Mouse (Mus musculus): ENCODE measurements around the gene Gcn1l1. TPM values are rescaled to one million over a fixed set of nuclear protein-coding genes. Genes with fewer than 3 reads are reported as not detected.
A peak's percentile ranks its signal among the peaks of the same experiment; 100 is the strongest.

Gcn1l1 gene
- polyA plus RNA-seq, 1 experiment from 2014 or later, result 29.3 TPM

GRCm38 (mm10) chr5:115603561-115603960 is 38.5 kb downstream of the Gcn1l1 start:
- 89% methylated on average over 6 of the region's 6 CpGs for WGBS
- DNase-seq (ENCODE audit: low spot score), result no peak
- H3K9ac ChIP-seq (replicated peaks; ENCODE audit: low read length), result no peak overlapping the region
- H3K4me3 ChIP-seq (ENCODE audit: low read depth, low read length), result no peak overlapping the region
- peaks cover 30% of the 10 kb centered on the region for H3K36me3 ChIP-seq (replicated peaks; ENCODE audit: control insufficient read depth, insufficient read depth, low read depth, low read length)
- H3K4me2 ChIP-seq (ENCODE audit: low read depth, low read length), result no peak overlapping the region
- H3K27me3 ChIP-seq (ENCODE audit: control insufficient read depth, insufficient read depth, low read length), result no peaks in the 10 kb centered on the region
- no peak overlapping the region for H3K27ac ChIP-seq (replicated peaks; ENCODE audit: low read depth, low read length)
- H3K9me3 ChIP-seq (replicated peaks; ENCODE audit: control insufficient read depth, low read length), result no peaks in the 10 kb centered on the region
- no peaks in the 10 kb centered on the region for H3K4me1 ChIP-seq (ENCODE audit: control insufficient read depth, insufficient read depth, low read length)
- no peak for ATAC-seq (replicated peaks; ENCODE audit: insufficient number of reproducible peaks, low FRiP score, low TSS enrichment, low read depth)

DNA sequence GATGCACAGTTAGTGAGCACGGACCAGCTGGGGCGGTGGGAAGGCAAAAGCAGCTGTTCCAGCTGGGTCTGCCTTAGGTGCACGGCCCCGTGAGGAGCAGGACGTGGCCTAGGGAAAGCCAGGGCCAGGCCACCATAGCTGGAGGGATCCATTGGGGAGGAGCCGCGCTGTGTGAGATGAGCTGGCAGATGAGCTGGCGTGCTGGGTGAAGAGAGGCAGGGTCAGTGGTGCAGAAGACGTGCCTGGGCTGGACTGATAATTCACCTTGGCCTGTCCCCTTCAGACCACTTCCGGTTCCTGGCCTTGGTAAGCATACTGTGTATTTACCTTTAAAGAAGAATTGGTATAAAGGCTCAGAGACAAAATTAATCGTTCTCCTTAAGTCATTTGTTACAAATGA is 46.5 kb downstream of the Gcn1l1 start:
- no peak overlapping the region for H3K4me3 ChIP-seq (ENCODE audit: low read depth, low read length)
- no peaks in the 10 kb centered on the region for H3K27me3 ChIP-seq (ENCODE audit: control insufficient read depth, insufficient read depth, low read length)
- peaks cover 47% of the 10 kb centered on the region for H3K36me3 ChIP-seq (replicated peaks; ENCODE audit: control insufficient read depth, insufficient read depth, low read depth, low read length)
- no peaks in the 10 kb centered on the region for H3K4me1 ChIP-seq (ENCODE audit: control insufficient read depth, insufficient read depth, low read length)
- WGBS, result 90% methylated on average over 11 of the region's 11 CpGs
- no peak overlapping the region for H3K4me2 ChIP-seq (ENCODE audit: low read depth, low read length)
- ATAC-seq (replicated peaks; ENCODE audit: insufficient number of reproducible peaks, low FRiP score, low TSS enrichment, low read depth) (no peak), DNase-seq (ENCODE audit: low spot score) (no peak)
- H3K9ac ChIP-seq (replicated peaks; ENCODE audit: low read length), result no peak overlapping the region
- H3K27ac ChIP-seq (replicated peaks; ENCODE audit: low read depth, low read length), result no peak overlapping the region
- H3K9me3 ChIP-seq (replicated peaks; ENCODE audit: control insufficient read depth, low read length), result no peaks in the 10 kb centered on the region

- Histone ChIP-seq H3K27me3 (ENCODE audit: control insufficient read depth, insufficient read depth, low read length) (no peaks in the 10 kb centered on the region), H3K9ac (replicated peaks; ENCODE audit: low read length) (no peak overlapping the region), H3K4me3 (ENCODE audit: low read depth, low read length) (no peak overlapping the region), H3K9me3 (replicated peaks; ENCODE audit: control insufficient read depth, low read length) (no peaks in the 10 kb centered on the region), H3K27ac (replicated peaks; ENCODE audit: low read depth, low read length) (no peak overlapping the region), H3K36me3 (replicated peaks; ENCODE audit: control insufficient read depth, insufficient read depth, low read depth, low read length) (peaks cover 54% of the 10 kb centered on the region), H3K4me2 (ENCODE audit: low read depth, low read length) (no peak overlapping the region), H3K4me1 (ENCODE audit: control insufficient read depth, insufficient read depth, low read length) (no peaks in the 10 kb centered on the region)
- DNase-seq (ENCODE audit: low spot score), result no peak
- ATAC-seq (replicated peaks; ENCODE audit: insufficient number of reproducible peaks, low FRiP score, low TSS enrichment, low read depth), result no peak
- WGBS, result 89% methylated on average over 9 of the region's 9 CpGs
Measured at GRCm38 (mm10) chr5:115613332-115613731, 48.3 kb downstream of the Gcn1l1 start.

DNA sequence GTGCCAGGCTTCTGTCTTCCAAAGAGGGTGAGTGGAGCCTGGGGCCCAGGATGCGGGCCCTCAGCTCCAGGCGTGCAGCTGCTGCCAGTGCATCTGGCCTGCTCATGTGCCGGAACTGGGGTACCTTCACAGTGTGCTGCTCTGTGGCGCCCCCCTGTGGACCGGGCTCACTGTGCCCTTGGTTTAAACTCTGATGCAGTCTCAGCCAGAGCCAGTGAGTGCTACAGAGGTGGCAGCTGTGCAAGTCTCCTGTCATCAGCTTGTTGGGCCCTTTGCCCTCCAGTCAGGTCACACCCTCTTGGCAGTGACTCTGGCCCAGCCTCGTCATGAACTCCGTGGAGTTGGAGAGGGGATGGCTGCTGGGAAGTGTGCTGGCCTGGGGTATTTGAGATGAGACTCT is 49.9 kb downstream of the Gcn1l1 start:
- DNase-seq (ENCODE audit: low spot score) (peak; percentile 29), ATAC-seq (replicated peaks; ENCODE audit: insufficient number of reproducible peaks, low FRiP score, low TSS enrichment, low read depth) (0 out of 2 replicates have a peak, but pooled peaks have one; percentile 17)
- WGBS, result 84% methylated on average over 7 of the region's 7 CpGs

DNA sequence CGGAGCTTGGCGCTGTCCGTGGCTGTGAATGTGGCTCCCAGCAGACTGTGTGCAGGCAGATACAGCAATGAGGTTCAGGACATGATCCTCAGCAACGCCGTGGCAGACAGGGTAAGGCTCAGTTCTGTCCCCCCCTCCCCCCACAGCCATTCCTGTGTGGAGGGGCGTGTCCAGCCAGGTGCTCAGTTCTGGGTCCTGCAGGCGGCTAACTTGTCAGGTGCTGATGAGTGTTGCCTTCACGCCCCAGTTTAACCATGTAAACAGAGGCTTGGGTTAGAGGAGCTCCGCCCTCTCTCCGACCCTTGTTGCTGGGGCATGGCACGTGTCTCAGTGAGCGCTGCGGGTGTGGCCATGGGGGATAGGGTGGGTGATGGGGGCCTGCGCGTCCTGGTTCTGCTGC is 54.6 kb downstream of the Gcn1l1 start:
- Histone ChIP-seq H3K9ac (replicated peaks; ENCODE audit: low read length) (no peak overlapping the region), H3K9me3 (replicated peaks; ENCODE audit: control insufficient read depth, low read length) (no peaks in the 10 kb centered on the region), H3K4me2 (ENCODE audit: low read depth, low read length) (no peak overlapping the region), H3K27me3 (ENCODE audit: control insufficient read depth, insufficient read depth, low read length) (no peaks in the 10 kb centered on the region), H3K4me3 (ENCODE audit: low read depth, low read length) (no peak overlapping the region), H3K4me1 (ENCODE audit: control insufficient read depth, insufficient read depth, low read length) (no peaks in the 10 kb centered on the region), H3K27ac (replicated peaks; ENCODE audit: low read depth, low read length) (no peak overlapping the region), H3K36me3 (replicated peaks; ENCODE audit: control insufficient read depth, insufficient read depth, low read depth, low read length) (peaks cover 30% of the 10 kb centered on the region)
- DNase-seq (ENCODE audit: low spot score), result no peak
- WGBS, result 93% methylated on average over 15 of the region's 15 CpGs
- ATAC-seq (replicated peaks; ENCODE audit: insufficient number of reproducible peaks, low FRiP score, low TSS enrichment, low read depth), result no peak

More for the DNA sequence above, 49.9 kb downstream of the Gcn1l1 start:
- H3K4me1 ChIP-seq (ENCODE audit: control insufficient read depth, insufficient read depth, low read length), result no peaks in the 10 kb centered on the region
- H3K27me3 ChIP-seq (ENCODE audit: control insufficient read depth, insufficient read depth, low read length), result no peaks in the 10 kb centered on the region
- no peaks in the 10 kb centered on the region for H3K9me3 ChIP-seq (replicated peaks; ENCODE audit: control insufficient read depth, low read length)
- no peak overlapping the region for H3K4me2 ChIP-seq (ENCODE audit: low read depth, low read length)
- no peak overlapping the region for H3K9ac ChIP-seq (replicated peaks; ENCODE audit: low read length)
- H3K4me3 ChIP-seq (ENCODE audit: low read depth, low read length), result no peak overlapping the region
- peaks cover 47% of the 10 kb centered on the region for H3K36me3 ChIP-seq (replicated peaks; ENCODE audit: control insufficient read depth, insufficient read depth, low read depth, low read length)
- no peak overlapping the region for H3K27ac ChIP-seq (replicated peaks; ENCODE audit: low read depth, low read length)

DNA sequence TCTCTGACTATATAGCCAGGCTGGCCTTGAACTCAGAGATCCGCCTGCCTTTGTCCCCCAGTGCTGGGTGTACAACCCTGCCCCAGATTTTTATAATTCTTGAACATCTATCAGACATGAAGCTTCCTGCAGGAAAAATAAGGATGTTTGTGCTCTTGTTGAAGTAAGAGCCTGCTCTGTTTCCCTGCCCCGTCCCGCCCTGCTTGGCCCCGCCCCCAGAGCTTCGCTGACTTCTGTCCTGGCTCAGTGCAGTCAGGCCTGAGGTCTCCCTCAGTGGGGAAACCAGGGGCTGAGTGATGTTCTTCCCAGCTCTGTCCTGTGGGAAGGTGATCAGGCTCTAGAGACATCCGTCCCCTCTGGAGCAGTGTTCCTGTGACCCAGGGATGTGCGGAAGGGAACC is 57.6 kb downstream of the Gcn1l1 start:
- peaks cover 11% of the 10 kb centered on the region for H3K36me3 ChIP-seq (replicated peaks; ENCODE audit: control insufficient read depth, insufficient read depth, low read depth, low read length)
- DNase-seq (ENCODE audit: low spot score) (no peak), ATAC-seq (replicated peaks; ENCODE audit: insufficient number of reproducible peaks, low FRiP score, low TSS enrichment, low read depth) (no peak; the same call in 1 of the 2 replicates)
- no peaks in the 10 kb centered on the region for H3K9me3 ChIP-seq (replicated peaks; ENCODE audit: control insufficient read depth, low read length)
- H3K4me3 ChIP-seq (ENCODE audit: low read depth, low read length), result no peak overlapping the region
- 86% methylated on average over 7 of the region's 7 CpGs for WGBS
- H3K27me3 ChIP-seq (ENCODE audit: control insufficient read depth, insufficient read depth, low read length), result no peaks in the 10 kb centered on the region
- H3K4me1 ChIP-seq (ENCODE audit: control insufficient read depth, insufficient read depth, low read length), result no peaks in the 10 kb centered on the region
- no peak overlapping the region for H3K27ac ChIP-seq (replicated peaks; ENCODE audit: low read depth, low read length)
- no peak overlapping the region for H3K4me2 ChIP-seq (ENCODE audit: low read depth, low read length)
- H3K9ac ChIP-seq (replicated peaks; ENCODE audit: low read length), result no peak overlapping the region

- H3K4me2 ChIP-seq (ENCODE audit: low read depth, low read length), result no peak overlapping the region
- no peak overlapping the region for H3K9ac ChIP-seq (replicated peaks; ENCODE audit: low read length)
- H3K27ac ChIP-seq (replicated peaks; ENCODE audit: low read depth, low read length), result no peak overlapping the region
- H3K4me1 ChIP-seq (ENCODE audit: control insufficient read depth, insufficient read depth, low read length), result no peaks in the 10 kb centered on the region
- H3K4me3 ChIP-seq (ENCODE audit: low read depth, low read length), result no peak overlapping the region
- H3K9me3 ChIP-seq (replicated peaks; ENCODE audit: control insufficient read depth, low read length), result no peaks in the 10 kb centered on the region
- WGBS, result 80% methylated on average over 9 of the region's 9 CpGs
- no peaks in the 10 kb centered on the region for H3K27me3 ChIP-seq (ENCODE audit: control insufficient read depth, insufficient read depth, low read length)
- peaks cover 10% of the 10 kb centered on the region for H3K36me3 ChIP-seq (replicated peaks; ENCODE audit: control insufficient read depth, insufficient read depth, low read depth, low read length)
- ATAC-seq (replicated peaks; ENCODE audit: insufficient number of reproducible peaks, low FRiP score, low TSS enrichment, low read depth) (no peak), DNase-seq (ENCODE audit: low spot score) (no peak)
Measured at GRCm38 (mm10) chr5:115623694-115624440, 58.8 kb downstream of the Gcn1l1 start.

GRCm38 (mm10) chr5:115626237-115626886 is 61.3 kb downstream of the Gcn1l1 start:
- H3K36me3 ChIP-seq (replicated peaks; ENCODE audit: control insufficient read depth, insufficient read depth, low read depth, low read length), result peaks cover 2% of the 10 kb centered on the region
- ATAC-seq (replicated peaks; ENCODE audit: insufficient number of reproducible peaks, low FRiP score, low TSS enrichment, low read depth) (no peak), DNase-seq (ENCODE audit: low spot score) (no peak)
- no peak overlapping the region for H3K4me2 ChIP-seq (ENCODE audit: low read depth, low read length)
- WGBS, result 84% methylated on average over 10 of the region's 10 CpGs
- H3K27ac ChIP-seq (replicated peaks; ENCODE audit: low read depth, low read length), result no peak overlapping the region
- H3K9me3 ChIP-seq (replicated peaks; ENCODE audit: control insufficient read depth, low read length), result no peaks in the 10 kb centered on the region
- no peaks in the 10 kb centered on the region for H3K4me1 ChIP-seq (ENCODE audit: control insufficient read depth, insufficient read depth, low read length)
- H3K27me3 ChIP-seq (ENCODE audit: control insufficient read depth, insufficient read depth, low read length), result no peaks in the 10 kb centered on the region
- no peak overlapping the region for H3K4me3 ChIP-seq (ENCODE audit: low read depth, low read length)
- no peak overlapping the region for H3K9ac ChIP-seq (replicated peaks; ENCODE audit: low read length)

All from embryonic facial prominence, embryonic 11.5 days (tissue).